ENCODE assay signal across 9 mouse cellular contexts in the genomic region with DNA sequence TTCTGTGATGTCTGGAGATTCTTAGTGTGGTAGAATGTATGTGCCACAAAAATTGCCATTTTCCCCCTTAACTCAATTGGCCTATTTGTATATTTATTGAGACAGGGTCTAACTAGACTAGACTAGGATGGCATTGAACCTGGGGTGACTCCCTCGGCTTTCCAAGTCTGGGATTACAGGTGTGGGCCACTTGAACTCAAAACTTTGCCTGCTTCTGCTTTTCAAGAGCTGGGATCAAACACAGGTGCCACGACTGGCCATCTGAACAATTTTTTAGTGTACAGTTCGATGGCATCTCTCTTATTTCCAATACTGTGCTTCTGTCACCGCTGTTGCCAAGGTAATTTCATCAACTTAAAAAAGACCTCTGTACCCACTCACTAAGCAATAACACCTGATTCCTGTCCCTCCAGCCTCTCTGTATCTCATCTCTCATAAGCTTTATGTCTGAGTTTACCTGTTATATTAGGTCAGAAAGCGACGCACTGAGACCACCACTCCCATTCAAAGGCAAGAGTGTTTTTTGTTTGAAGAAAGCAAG. TPM values are rescaled to one million over a fixed set of nuclear protein-coding genes. Genes with fewer than 3 reads are reported as not detected.
DNase-seq lines count a peak whose midpoint lies in the region; ATAC-seq and TF ChIP-seq lines count a peak whose summit lies in the region.
"Had no signal": no experiment of that assay in that cellular context is flagged by ENCODE, and none has a peak within 500 bp of the region (broad histone marks: within the 10 kb centered on the region; RNA-seq: fewer than 3 reads in every experiment).

No protein-coding gene starts in this region.

- H3ac ChIP-seq in myocyte (ENCODE audit: control insufficient read depth, insufficient read length), result peak overlapping the region; percentile 43

- no peak for ATAC-seq in embryonic facial prominence, embryonic 12.5 days (ENCODE audit: insufficient number of reproducible peaks, insufficient read depth, low FRiP score, low TSS enrichment)

- peak overlapping the region; percentile 34 for H3K4me3 ChIP-seq in lung, adult 2 months (replicated peaks; ENCODE audit: extremely low read depth, low read depth, low read length)
- peak overlapping the region; percentile 66 for H3K4me3 ChIP-seq in embryonic facial prominence, embryonic 12.5 days
- H3K4me3 ChIP-seq in myocyte, result peak overlapping the region; percentile 66

- H3K36me3 ChIP-seq in embryonic facial prominence, embryonic 12.5 days, result no peaks in the 10 kb centered on the region
- H3K36me3 ChIP-seq in myocyte (ENCODE audit: control insufficient read depth, insufficient read depth), result no peaks in the 10 kb centered on the region

- H3K79me2 ChIP-seq in myocyte (ENCODE audit: control insufficient read depth, insufficient read depth), result no peaks in the 10 kb centered on the region

- no peak overlapping the region for H3K27ac ChIP-seq in embryonic facial prominence, embryonic 12.5 days

- DNase-seq in lung, adult 2 months, result no peak
- DNase-seq in lung, postnatal 25 days (ENCODE audit: low spot score), result no peak
- peak; percentile 31 for DNase-seq in induced T-regulatory cell, adult 2 months (ENCODE audit: low read depth)
- no peak for DNase-seq in cerebellum, postnatal 14 days
- no peak for DNase-seq in gastrocnemius, postnatal 36 days
- DNase-seq in retina, embryonic 14.5 days (ENCODE audit: low spot score), result no peak
- DNase-seq: gastrocnemius, postnatal 14 days had no signal

- intact Hi-C loops in gastrocnemius, postnatal 36 days (cut with DNase I), result no loop called here

- TF ChIP-seq POLR2A in lung, adult 2 months (IDR thresholded peaks at IDR 0.05; ENCODE audit: borderline replicate concordance, extremely low read depth, low read depth, low read length), result no peak
- TF ChIP-seq POLR2A in myocyte (IDR thresholded peaks at IDR 0.05; ENCODE audit: insufficient read length, low read depth), result no peak

- no peak for TF ChIP-seq CTCF in lung, adult 2 months (IDR thresholded peaks at IDR 0.05; ENCODE audit: insufficient read depth, low read length)

- H3K9ac ChIP-seq in embryonic facial prominence, embryonic 12.5 days, result 0 out of 2 replicates have a peak overlapping the region, but pooled peaks have one; percentile 69

- peaks cover 2% of the 10 kb centered on the region; the same call in 1 of the 2 replicates for H3K4me1 ChIP-seq in lung, adult 2 months (ENCODE audit: control insufficient read depth, insufficient read depth, low read length)
- no peaks in the 10 kb centered on the region; the same call in 1 of the 2 replicates for H3K4me1 ChIP-seq in embryonic facial prominence, embryonic 12.5 days

- no peaks in the 10 kb centered on the region for H3K9me3 ChIP-seq in embryonic facial prominence, embryonic 12.5 days

- 73% methylated on average over 6 of the region's 6 CpGs for WGBS in lung, adult 2 months
- 85% methylated on average over 6 of the region's 6 CpGs for WGBS in embryonic facial prominence, embryonic 12.5 days

- H3K27me3 ChIP-seq in embryonic facial prominence, embryonic 12.5 days, result no peaks in the 10 kb centered on the region
- no peaks in the 10 kb centered on the region for H3K27me3 ChIP-seq in myocyte (ENCODE audit: control insufficient read depth, insufficient read depth, insufficient read length)

- H3K4me2 ChIP-seq in embryonic facial prominence, embryonic 12.5 days (replicated peaks), result peak overlapping the region; percentile 67
- peak overlapping the region; percentile 73 for H3K4me2 ChIP-seq in myocyte (ENCODE audit: low read depth)

TF ChIP-seq in myocyte, 11 proteins besides CTCF, POLR2A, EP300 and RAD21:
- TF ChIP-seq TCF3 (IDR thresholded peaks at IDR 0.05; ENCODE audit: insufficient read length, low read depth) (no peak), TCF12 (IDR thresholded peaks at IDR 0.05; ENCODE audit: insufficient read depth, poor library complexity, severe bottlenecking) (no peak), REST (IDR thresholded peaks at IDR 0.05; ENCODE audit: insufficient read depth, insufficient read length) (no peak), MYOG (IDR thresholded peaks at IDR 0.05; ENCODE audit: control insufficient read depth in 1 of 3, insufficient read depth in 1 of 3, insufficient read length in 2 of 3, low read depth in 2 of 3) (no peak), MYOD1 (IDR thresholded peaks at IDR 0.05; ENCODE audit: control insufficient read depth in 1 of 3, insufficient read length in 2 of 3, low read depth in 2 of 3) (no peak), MAX (IDR thresholded peaks at IDR 0.05; ENCODE audit: low read depth) (no peak), CEBPB (IDR thresholded peaks at IDR 0.05; ENCODE audit: insufficient read depth, poor library complexity, severe bottlenecking) (no peak), SRF (IDR thresholded peaks at IDR 0.05; ENCODE audit: control insufficient read depth, insufficient read length, low read depth) (no peak), USF1 (IDR thresholded peaks at IDR 0.05; ENCODE audit: low read depth) (no peak), POLR2AphosphoS2 (IDR thresholded peaks at IDR 0.05; ENCODE audit: insufficient read length, low read depth) (no peak), E2F4 (IDR thresholded peaks at IDR 0.05; ENCODE audit: insufficient read depth) (no peak)

RNA-seq across cellular contexts. Expression of a gene that starts 0.9 kb away (rescaled TPM):
- 8.1 and 9.4 TPM in 2 replicates for polyA plus RNA-seq in lung, adult 2 months (2012; rRNA removed)
- 7.5 and 8.0 TPM in 2 replicates for polyA plus RNA-seq in embryonic facial prominence, embryonic 12.5 days (2016; fragmentation: Nextera tagmentation; extraction: Ambion mirVana)
- 5.1 TPM for polyA plus RNA-seq in myocyte (2012; fragmentation: generic; extraction: Trizol)
- total RNA-seq in gastrocnemius, postnatal 36 days (2021), result 1 to 10 TPM; 1.8 to 2.4 TPM

RNA-seq across cellular contexts. Expression of a gene that starts 24.2 kb away (rescaled TPM):
- polyA plus RNA-seq in lung, adult 2 months (2012; rRNA removed), result 8.7 and 14.9 TPM in 2 replicates
- 64.6 and 65.4 TPM in 2 replicates for polyA plus RNA-seq in embryonic facial prominence, embryonic 12.5 days (2016; fragmentation: Nextera tagmentation; extraction: Ambion mirVana)
- polyA plus RNA-seq in myocyte (2012; fragmentation: generic; extraction: Trizol), result 24.9 TPM
- 10 to 100 TPM; 35.7 to 37.2 TPM for total RNA-seq in gastrocnemius, postnatal 36 days (2021)

RNA-seq across cellular contexts. Expression of a gene that starts 30.7 kb away (rescaled TPM):
- 7.0 and 18.2 TPM in 2 replicates for polyA plus RNA-seq in lung, adult 2 months (2012; rRNA removed)
- 1.1 TPM in 2 replicates for polyA plus RNA-seq in embryonic facial prominence, embryonic 12.5 days (2016; fragmentation: Nextera tagmentation; extraction: Ambion mirVana)
- 0.05 TPM for polyA plus RNA-seq in myocyte (2012; fragmentation: generic; extraction: Trizol)
- total RNA-seq in gastrocnemius, postnatal 36 days (2021), result 1 to 10 TPM; 3.4 to 5.9 TPM

RNA-seq across cellular contexts. Expression of a gene that starts 42.6 kb away (rescaled TPM):
- 2.7 and 4.3 TPM in 2 replicates for polyA plus RNA-seq in lung, adult 2 months (2012; rRNA removed)
- 29.1 and 32.2 TPM in 2 replicates for polyA plus RNA-seq in embryonic facial prominence, embryonic 12.5 days (2016; fragmentation: Nextera tagmentation; extraction: Ambion mirVana)
- 13.0 TPM for polyA plus RNA-seq in myocyte (2012; fragmentation: generic; extraction: Trizol)
- total RNA-seq in gastrocnemius, postnatal 36 days (2021), result 10 to 100 TPM; 16.5 to 20.6 TPM
